ENCODE assay signal across 9 mouse cellular contexts in genomic region chr6:136940188-136940960, GRCm38 (mm10). TPM values are rescaled to one million over a fixed set of nuclear protein-coding genes. Genes with fewer than 3 reads are reported as not detected.
A peak's percentile ranks its signal among the peaks of the same experiment; 100 is the strongest.
DNase-seq lines count a peak whose midpoint lies in the region; ATAC-seq and TF ChIP-seq lines count a peak whose summit lies in the region.
"Had no signal": no experiment of that assay in that cellular context is flagged by ENCODE, and none has a peak within 500 bp of the region (broad histone marks: within the 10 kb centered on the region; RNA-seq: fewer than 3 reads in every experiment).

No protein-coding gene starts in this region.

- H3K27ac ChIP-seq in hindbrain, postnatal 0 days = peak overlapping the region; percentile 22; the same call in 1 of the 2 replicates
- no peak overlapping the region for H3K27ac ChIP-seq in hindbrain, embryonic 11.5 days (ENCODE audit: low read depth, low read length)

- 73% methylated on average over 11 of the region's 11 CpGs for WGBS in hindbrain, postnatal 0 days
- WGBS in hindbrain, embryonic 11.5 days = 81% methylated on average over 11 of the region's 11 CpGs

- no peak overlapping the region for H3K4me3 ChIP-seq in hindbrain, postnatal 0 days (ENCODE audit: low read length)
- no peak overlapping the region for H3K4me3 ChIP-seq in hindbrain, embryonic 11.5 days (ENCODE audit: low read depth, low read length)
- no peak overlapping the region for H3K4me3 ChIP-seq in myocyte

- H3K27me3 ChIP-seq in hindbrain, postnatal 0 days (ENCODE audit: insufficient read depth, low read length) = no peaks in the 10 kb centered on the region
- H3K27me3 ChIP-seq in hindbrain, embryonic 11.5 days (ENCODE audit: control insufficient read depth, insufficient read depth, low read length) = no peaks in the 10 kb centered on the region
- H3K27me3 ChIP-seq in myocyte (ENCODE audit: control insufficient read depth, insufficient read depth, insufficient read length) = no peaks in the 10 kb centered on the region

- no peak overlapping the region for H3ac ChIP-seq in myocyte (ENCODE audit: control insufficient read depth, insufficient read length)

- ATAC-seq in hindbrain, postnatal 0 days = no peak
- ATAC-seq in hindbrain, embryonic 11.5 days (ENCODE audit: low FRiP score) = no peak

- intact Hi-C loops in heart, postnatal 36 days (cut with DNase I) = no loop called here

- DNase-seq in hindbrain, postnatal 0 days (ENCODE audit: low spot score) = peak; percentile 38
- no peak for DNase-seq in hindbrain, embryonic 11.5 days (ENCODE audit: low spot score)
- DNase-seq in NIH3T3 (ENCODE audit: low read depth) = peak; percentile 89
- peak; percentile 15 to 30 for DNase-seq in heart, postnatal 36 days
- DNase-seq in gastrocnemius, postnatal 10 days = no peak
- DNase-seq in embryo, embryonic 10.5 days (ENCODE audit: low spot score) = no peak
- DNase-seq in kidney, postnatal 4 days = no peak

- no peaks in the 10 kb centered on the region for H3K36me3 ChIP-seq in hindbrain, postnatal 0 days (ENCODE audit: insufficient read depth, low read length)
- no peaks in the 10 kb centered on the region for H3K36me3 ChIP-seq in hindbrain, embryonic 11.5 days (ENCODE audit: control insufficient read depth, insufficient read depth, low read length)
- no peaks in the 10 kb centered on the region for H3K36me3 ChIP-seq in myocyte (ENCODE audit: control insufficient read depth, insufficient read depth)

- H3K4me2 ChIP-seq in hindbrain, postnatal 0 days (ENCODE audit: low read depth, low read length) = no peak overlapping the region
- H3K4me2 ChIP-seq in hindbrain, embryonic 11.5 days (replicated peaks; ENCODE audit: low read depth, low read length) = no peak overlapping the region
- H3K4me2 ChIP-seq in myocyte (ENCODE audit: low read depth) = peak overlapping the region; percentile 63

- no peaks in the 10 kb centered on the region for H3K79me2 ChIP-seq in myocyte (ENCODE audit: control insufficient read depth, insufficient read depth)

- H3K9ac ChIP-seq in hindbrain, postnatal 0 days (replicated peaks; ENCODE audit: low read length) = no peak overlapping the region
- H3K9ac ChIP-seq in hindbrain, embryonic 11.5 days (ENCODE audit: low read depth, low read length) = no peak overlapping the region

- TF ChIP-seq CTCF in hindbrain, postnatal 0 days (IDR thresholded peaks at IDR 0.05; ENCODE audit: low read depth) = no peak

- no peaks in the 10 kb centered on the region for H3K4me1 ChIP-seq in hindbrain, postnatal 0 days (ENCODE audit: insufficient read depth, low read length)
- no peaks in the 10 kb centered on the region for H3K4me1 ChIP-seq in hindbrain, embryonic 11.5 days (replicated peaks; ENCODE audit: control insufficient read depth, insufficient read depth, low read length)

- TF ChIP-seq POLR2A in myocyte (IDR thresholded peaks at IDR 0.05; ENCODE audit: insufficient read length, low read depth) = no peak

- H3K9me3 ChIP-seq in hindbrain, postnatal 0 days (ENCODE audit: low read length) = no peaks in the 10 kb centered on the region
- H3K9me3 ChIP-seq in hindbrain, embryonic 11.5 days (ENCODE audit: control insufficient read depth, low read length) = no peaks in the 10 kb centered on the region

TF ChIP-seq in myocyte, 11 proteins besides CTCF, POLR2A, EP300 and RAD21:
- TF ChIP-seq TCF12 (IDR thresholded peaks at IDR 0.05; ENCODE audit: insufficient read depth, poor library complexity, severe bottlenecking) (no peak), REST (IDR thresholded peaks at IDR 0.05; ENCODE audit: insufficient read depth, insufficient read length) (no peak), TCF3 (IDR thresholded peaks at IDR 0.05; ENCODE audit: insufficient read length, low read depth) (no peak), MAX (IDR thresholded peaks at IDR 0.05; ENCODE audit: low read depth) (no peak), CEBPB (IDR thresholded peaks at IDR 0.05; ENCODE audit: insufficient read depth, poor library complexity, severe bottlenecking) (no peak), USF1 (IDR thresholded peaks at IDR 0.05; ENCODE audit: low read depth) (no peak), E2F4 (IDR thresholded peaks at IDR 0.05; ENCODE audit: insufficient read depth) (no peak), SRF (IDR thresholded peaks at IDR 0.05; ENCODE audit: control insufficient read depth, insufficient read length, low read depth) (no peak), MYOG (IDR thresholded peaks at IDR 0.05; ENCODE audit: control insufficient read depth in 1 of 3, insufficient read depth in 1 of 3, insufficient read length in 2 of 3, low read depth in 2 of 3) (peak in 1 of 3 experiments; percentile 28), MYOD1 (IDR thresholded peaks at IDR 0.05; ENCODE audit: control insufficient read depth in 1 of 3, insufficient read length in 2 of 3, low read depth in 2 of 3) (peak in 1 of 3 experiments; percentile 29), POLR2AphosphoS2 (IDR thresholded peaks at IDR 0.05; ENCODE audit: insufficient read length, low read depth) (no peak)

RNA-seq across cellular contexts. Expression of gene Arhgdib, which starts 1.3 kb away (rescaled TPM):
- 7.2 and 12.8 TPM in 2 replicates for total RNA-seq in hindbrain, postnatal 0 days (2014; rRNA removed)
- polyA plus RNA-seq in hindbrain, postnatal 0 days (2015; fragmentation: Nextera tagmentation; extraction: Ambion mirVana) = 17.3 and 18.8 TPM in 2 replicates
- polyA plus RNA-seq in hindbrain, embryonic 11.5 days (2014; fragmentation: Nextera tagmentation; extraction: Ambion mirVana) = 34.2 and 37.3 TPM in 2 replicates
- total RNA-seq in heart, postnatal 36 days (2021) = 10 to 100 TPM; 25.5 to 27.2 TPM
- 90.2 TPM for polyA plus RNA-seq in myocyte (2012; fragmentation: generic; extraction: Trizol)
- 10 to 100 TPM; 17.9 to 23.9 TPM for total RNA-seq in gastrocnemius, postnatal 10 days (2021)

RNA-seq across cellular contexts. Expression of gene Pde6h, which starts 16.7 kb away (rescaled TPM):
- total RNA-seq in hindbrain, postnatal 0 days (2014; rRNA removed) = not detected in 2 replicates
- 0.76 and 1.3 TPM in 2 replicates for polyA plus RNA-seq in hindbrain, postnatal 0 days (2015; fragmentation: Nextera tagmentation; extraction: Ambion mirVana)
- not detected in 2 replicates for polyA plus RNA-seq in hindbrain, embryonic 11.5 days (2014; fragmentation: Nextera tagmentation; extraction: Ambion mirVana)
- not detected for total RNA-seq in heart, postnatal 36 days (2021)
- 0.12 TPM for polyA plus RNA-seq in myocyte (2012; fragmentation: generic; extraction: Trizol)
- total RNA-seq in gastrocnemius, postnatal 10 days (2021) = not detected
- total RNA-seq: adrenal gland, postnatal 36 days had no signal

RNA-seq across cellular contexts. Expression of gene Erp27, which starts 18.4 kb away (rescaled TPM):
- not detected in 2 replicates for total RNA-seq in hindbrain, postnatal 0 days (2014; rRNA removed)
- polyA plus RNA-seq in hindbrain, postnatal 0 days (2015; fragmentation: Nextera tagmentation; extraction: Ambion mirVana) = not detected in 2 replicates
- polyA plus RNA-seq in hindbrain, embryonic 11.5 days (2014; fragmentation: Nextera tagmentation; extraction: Ambion mirVana) = 0.34 TPM in 1 of 2 replicates, not detected in the other
- not detected for total RNA-seq in heart, postnatal 36 days (2021)
- 0.05 TPM for polyA plus RNA-seq in myocyte (2012; fragmentation: generic; extraction: Trizol)
- total RNA-seq in gastrocnemius, postnatal 10 days (2021) = under 1 TPM; 0.21 to 0.29 TPM

Comparison
In these comparisons a context has a peak if more than half of its experiments do, and no peak if none do; other contexts are left out.
1. DNase-seq: peak in hindbrain, postnatal 0 days (single experiment), NIH3T3 (single experiment) and heart, postnatal 36 days (2 of 2); none in hindbrain, embryonic 11.5 days (single experiment), gastrocnemius, postnatal 10 days (single experiment), embryo, embryonic 10.5 days (single experiment) and kidney, postnatal 4 days (0 of 2).